Comparison of ENCODE assay signal across 15 mouse cellular contexts in the genomic region with DNA sequence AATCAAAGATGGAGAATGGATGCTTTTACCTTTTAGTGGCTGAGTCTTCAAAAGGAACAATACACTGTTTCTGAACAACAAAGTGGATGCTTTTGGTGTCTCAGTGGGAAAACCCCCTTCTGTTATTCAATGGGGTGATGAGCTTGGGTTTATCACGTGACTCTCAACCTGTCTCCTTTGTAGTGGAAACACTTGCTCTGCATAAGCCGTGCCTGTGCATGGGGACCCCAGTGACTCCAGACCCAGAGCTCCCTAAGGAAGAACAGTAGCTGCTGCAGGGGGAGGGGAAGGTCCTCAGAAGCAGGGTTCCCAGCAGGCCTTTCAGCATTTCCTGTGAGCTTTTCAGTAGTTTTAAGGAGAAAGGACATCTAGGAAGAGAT.
A peak's percentile ranks its signal among the peaks of the same experiment; 100 is the strongest.
DNase-seq lines count a peak whose midpoint lies in the region; ATAC-seq and TF ChIP-seq lines count a peak whose summit lies in the region.
"Had no signal": no experiment of that assay in that cellular context is flagged by ENCODE, and none has a peak within 500 bp of the region (broad histone marks: within the 10 kb centered on the region; RNA-seq: fewer than 3 reads in every experiment).

No protein-coding gene starts in this region.

- no peaks in the 10 kb centered on the region for H3K9me3 ChIP-seq in neural tube, embryonic 12.5 days
- no peaks in the 10 kb centered on the region for H3K9me3 ChIP-seq in hindbrain, embryonic 13.5 days
- H3K9me3 ChIP-seq: embryonic facial prominence, embryonic 15.5 days; G1E had no signal

- H3K4me2 ChIP-seq in neural tube, embryonic 12.5 days (replicated peaks) = no peak overlapping the region
- H3K4me2 ChIP-seq in hindbrain, embryonic 13.5 days = no peak overlapping the region
- H3K4me2 ChIP-seq: embryonic facial prominence, embryonic 15.5 days had no signal

- no peak overlapping the region for H3K27ac ChIP-seq in neural tube, embryonic 12.5 days
- peak overlapping the region; percentile 58 for H3K27ac ChIP-seq in hindbrain, embryonic 13.5 days
- H3K27ac ChIP-seq: embryonic facial prominence, embryonic 15.5 days had no signal

- no peak for TF ChIP-seq CTCF in brain, embryonic 14.5 days (IDR thresholded peaks at IDR 0.05; ENCODE audit: borderline replicate concordance, extremely low read depth, insufficient read depth, insufficient read length)

- WGBS in neural tube, embryonic 12.5 days = 9% methylated on average over 2 of the region's 2 CpGs
- 6% methylated on average over 2 of the region's 2 CpGs for WGBS in hindbrain, embryonic 13.5 days

- intact Hi-C loops in left cerebral cortex, postnatal 4 days (cut with DNase I) = no loop called here

- peaks cover 11% of the 10 kb centered on the region for H3K4me1 ChIP-seq in neural tube, embryonic 12.5 days
- H3K4me1 ChIP-seq in hindbrain, embryonic 13.5 days (replicated peaks) = peaks cover 31% of the 10 kb centered on the region

- no peak overlapping the region for H3K9ac ChIP-seq in neural tube, embryonic 12.5 days
- no peak overlapping the region for H3K9ac ChIP-seq in hindbrain, embryonic 13.5 days
- H3K9ac ChIP-seq: embryonic facial prominence, embryonic 15.5 days had no signal

- no peaks in the 10 kb centered on the region for H3K27me3 ChIP-seq in neural tube, embryonic 12.5 days (replicated peaks)
- H3K27me3 ChIP-seq in hindbrain, embryonic 13.5 days = no peaks in the 10 kb centered on the region
- H3K27me3 ChIP-seq: embryonic facial prominence, embryonic 15.5 days had no signal

- no peaks in the 10 kb centered on the region for H3K36me3 ChIP-seq in neural tube, embryonic 12.5 days
- no peaks in the 10 kb centered on the region for H3K36me3 ChIP-seq in hindbrain, embryonic 13.5 days
- H3K36me3 ChIP-seq: embryonic facial prominence, embryonic 15.5 days; G1E had no signal

- no peak for DNase-seq in neural tube, embryonic 10.5 days (ENCODE audit: extremely low spot score, low spot score)
- DNase-seq in brain, embryonic 14.5 days (ENCODE audit: low read depth) = peak; percentile 70
- DNase-seq in thymus, postnatal 25 days = peak; percentile 10
- DNase-seq in left cerebral cortex, postnatal 4 days = no peak
- DNase-seq in layer of hippocampus, adult 9-11 months = no peak
- DNase-seq in kidney, adult 18-20 months = no peak
- DNase-seq: adrenal gland, adult 2 months; gastrocnemius, postnatal 14 days; heart, postnatal 4 days; kidney, postnatal 36 days; lung, adult 2 months had no signal

- H3K4me3 ChIP-seq in neural tube, embryonic 12.5 days = no peak overlapping the region
- H3K4me3 ChIP-seq in hindbrain, embryonic 13.5 days = no peak overlapping the region
- H3K4me3 ChIP-seq: embryonic facial prominence, embryonic 15.5 days had no signal

- ATAC-seq in neural tube, embryonic 12.5 days (ENCODE audit: low FRiP score, low read depth) = peak; percentile 65; the same call in 1 of the 2 replicates
- peak; percentile 87 for ATAC-seq in hindbrain, embryonic 13.5 days (ENCODE audit: low FRiP score)

- no peak for TF ChIP-seq POLR2A in brain, embryonic 14.5 days (IDR thresholded peaks at IDR 0.05; ENCODE audit: borderline replicate concordance, extremely low read depth, insufficient read depth, insufficient read length, poor library complexity, severe bottlenecking)

Comparison
In these comparisons a context has a peak if more than half of its experiments do, and no peak if none do; other contexts are left out.
1. DNase-seq: peak in brain, embryonic 14.5 days (single experiment) and thymus, postnatal 25 days (single experiment); none in neural tube, embryonic 10.5 days (single experiment), left cerebral cortex, postnatal 4 days (single experiment), layer of hippocampus, adult 9-11 months (single experiment) and kidney, adult 18-20 months (single experiment).